Comparison of ENCODE assay signal across 8 mouse cellular contexts in genomic region chr2:29620301-29620827, GRCm38 (mm10). TPM values are rescaled to one million over a fixed set of nuclear protein-coding genes. Genes with fewer than 3 reads are reported as not detected.
DNase-seq lines count a peak whose midpoint lies in the region; ATAC-seq and TF ChIP-seq lines count a peak whose summit lies in the region.

No protein-coding gene starts in this region.

- TF ChIP-seq RAD21 in MEL (IDR thresholded peaks at IDR 0.05; ENCODE audit: low read depth, low read length): no peak

- peak overlapping the region; percentile 85 for H3K4me2 ChIP-seq in kidney, embryonic 15.5 days
- H3K4me2 ChIP-seq in embryonic facial prominence, embryonic 14.5 days (ENCODE audit: low read depth, low read length): peak overlapping the region; percentile 57
- peak overlapping the region; percentile 89 for H3K4me2 ChIP-seq in intestine, embryonic 16.5 days (ENCODE audit: low read depth, low read length)
- peak overlapping the region; percentile 81 for H3K4me2 ChIP-seq in neural tube, embryonic 12.5 days (replicated peaks)

- peaks cover 40% of the 10 kb centered on the region for H3K4me1 ChIP-seq in kidney, embryonic 15.5 days
- H3K4me1 ChIP-seq in MEL (ENCODE audit: control insufficient read depth in 1 of 2, insufficient read depth in 2 of 2, low read length in 2 of 2): peaks cover 3 to 38% of the 10 kb centered on the region in 2 experiments
- H3K4me1 ChIP-seq in embryonic facial prominence, embryonic 14.5 days (ENCODE audit: control insufficient read depth, insufficient read depth, low read length): peaks cover 8% of the 10 kb centered on the region
- H3K4me1 ChIP-seq in intestine, embryonic 16.5 days (ENCODE audit: control insufficient read depth, insufficient read depth, low read length): peaks cover 46% of the 10 kb centered on the region
- peaks cover 20% of the 10 kb centered on the region for H3K4me1 ChIP-seq in neural tube, embryonic 12.5 days

- H3K36me3 ChIP-seq in kidney, embryonic 15.5 days: no peaks in the 10 kb centered on the region
- H3K36me3 ChIP-seq in MEL (ENCODE audit: control insufficient read depth in 1 of 2, insufficient read depth in 2 of 2, low read length in 2 of 2): peaks cover 0 to 30% of the 10 kb centered on the region in 2 experiments; a peak in 2 of 4 replicates
- no peaks in the 10 kb centered on the region for H3K36me3 ChIP-seq in embryonic facial prominence, embryonic 14.5 days (ENCODE audit: control insufficient read depth, insufficient read depth, low read length)
- no peaks in the 10 kb centered on the region for H3K36me3 ChIP-seq in intestine, embryonic 16.5 days (ENCODE audit: control insufficient read depth, insufficient read depth, low read length)
- H3K36me3 ChIP-seq in neural tube, embryonic 12.5 days: peaks cover 4% of the 10 kb centered on the region; the same call in 1 of the 2 replicates

- peaks cover 54% of the 10 kb centered on the region for H3K79me2 ChIP-seq in MEL (ENCODE audit: control insufficient read depth, insufficient read depth, low read length, poor library complexity)

- no peak for TF ChIP-seq EP300 in MEL (IDR thresholded peaks at IDR 0.05; ENCODE audit: low read depth in 1 of 2, low read length in 2 of 2)

- H3K4me3 ChIP-seq in kidney, embryonic 15.5 days (replicated peaks): peak overlapping the region; percentile 83
- peak overlapping the region; percentile 65 to 97 for H3K4me3 ChIP-seq in MEL (ENCODE audit: control insufficient read depth in 1 of 2, insufficient read depth in 1 of 2, low read depth in 2 of 2, low read length in 2 of 2)
- peak overlapping the region; percentile 82 for H3K4me3 ChIP-seq in embryonic facial prominence, embryonic 14.5 days (ENCODE audit: low read depth, low read length)
- H3K4me3 ChIP-seq in intestine, embryonic 16.5 days (ENCODE audit: low read length): peak overlapping the region; percentile 93
- peak overlapping the region; percentile 82 for H3K4me3 ChIP-seq in neural tube, embryonic 12.5 days

- TF ChIP-seq CTCF in MEL (IDR thresholded peaks at IDR 0.05 in 2 of 3, conservative IDR thresholded peaks at IDR 0.05 in 1 of 3; ENCODE audit: control insufficient read depth in 1 of 3, insufficient read depth in 1 of 3, low read depth in 2 of 3, low read length in 3 of 3, poor library complexity in 1 of 3, severe bottlenecking in 1 of 3): no peak

- H3K27me3 ChIP-seq in kidney, embryonic 15.5 days: no peaks in the 10 kb centered on the region
- H3K27me3 ChIP-seq in MEL (ENCODE audit: control insufficient read depth in 1 of 2, insufficient read depth in 2 of 2, low read length in 2 of 2): no peaks in the 10 kb centered on the region
- no peaks in the 10 kb centered on the region for H3K27me3 ChIP-seq in embryonic facial prominence, embryonic 14.5 days (replicated peaks; ENCODE audit: control insufficient read depth, insufficient read depth, low read length)
- H3K27me3 ChIP-seq in intestine, embryonic 16.5 days (replicated peaks; ENCODE audit: control insufficient read depth, insufficient read depth, low read length): no peaks in the 10 kb centered on the region
- no peaks in the 10 kb centered on the region for H3K27me3 ChIP-seq in neural tube, embryonic 12.5 days (replicated peaks)

- no peak for ATAC-seq in kidney, embryonic 15.5 days (replicated peaks; ENCODE audit: low FRiP score)
- peak; percentile 20; the same call in 1 of the 2 replicates for ATAC-seq in embryonic facial prominence, embryonic 14.5 days (ENCODE audit: low read depth)
- peak; percentile 43 for ATAC-seq in intestine, embryonic 16.5 days
- ATAC-seq in neural tube, embryonic 12.5 days (ENCODE audit: low FRiP score, low read depth): no peak
- ATAC-seq in megakaryocyte-erythroid progenitor cell, adult 5-6 weeks (replicated peaks; ENCODE audit: low FRiP score, low TSS enrichment, poor library complexity, severe bottlenecking): no peak; the same call in 1 of the 2 replicates

- peak overlapping the region; percentile 88 for H3K9ac ChIP-seq in kidney, embryonic 15.5 days
- H3K9ac ChIP-seq in MEL (ENCODE audit: control insufficient read depth, low read depth, low read length, poor library complexity, severe bottlenecking): peak overlapping the region; percentile 80
- H3K9ac ChIP-seq in embryonic facial prominence, embryonic 14.5 days (ENCODE audit: low read depth, low read length): peak overlapping the region; percentile 96
- H3K9ac ChIP-seq in intestine, embryonic 16.5 days (ENCODE audit: low read depth, low read length): peak overlapping the region; percentile 90
- peak overlapping the region; percentile 91 for H3K9ac ChIP-seq in neural tube, embryonic 12.5 days

- under 1% methylated on average over 15 of the region's 15 CpGs for WGBS in kidney, embryonic 15.5 days
- WGBS in embryonic facial prominence, embryonic 14.5 days: under 1% methylated on average over 15 of the region's 15 CpGs
- under 1% methylated on average over 15 of the region's 15 CpGs for WGBS in intestine, embryonic 16.5 days
- under 1% methylated on average over 15 of the region's 15 CpGs for WGBS in neural tube, embryonic 12.5 days

- DNase-seq in kidney, adult 8-10 months: no peak
- DNase-seq in MEL (ENCODE audit: low read depth, low spot score): peak; percentile 62
- peak; percentile 61 for DNase-seq in embryonic facial prominence, embryonic 14.5 days (ENCODE audit: low spot score)
- no peak for DNase-seq in cerebellum, postnatal 4 days (ENCODE audit: low spot score in 2 of 2)

- H3K27ac ChIP-seq in kidney, embryonic 15.5 days: peak overlapping the region; percentile 88
- H3K27ac ChIP-seq in MEL (ENCODE audit: control insufficient read depth, low read depth, low read length): no peak overlapping the region
- peak overlapping the region; percentile 90 for H3K27ac ChIP-seq in embryonic facial prominence, embryonic 14.5 days (replicated peaks; ENCODE audit: low read depth, low read length)
- peak overlapping the region; percentile 79 for H3K27ac ChIP-seq in intestine, embryonic 16.5 days (ENCODE audit: low read length)
- H3K27ac ChIP-seq in neural tube, embryonic 12.5 days: peak overlapping the region; percentile 82

- H3K9me3 ChIP-seq in kidney, embryonic 15.5 days (replicated peaks): no peaks in the 10 kb centered on the region
- no peaks in the 10 kb centered on the region for H3K9me3 ChIP-seq in MEL (replicated peaks; ENCODE audit: insufficient read depth, low read length)
- H3K9me3 ChIP-seq in embryonic facial prominence, embryonic 14.5 days (ENCODE audit: control insufficient read depth, low read length): no peaks in the 10 kb centered on the region
- H3K9me3 ChIP-seq in intestine, embryonic 16.5 days (ENCODE audit: control insufficient read depth, low read length): no peaks in the 10 kb centered on the region
- H3K9me3 ChIP-seq in neural tube, embryonic 12.5 days: no peaks in the 10 kb centered on the region

- TF ChIP-seq POLR2A in MEL (IDR thresholded peaks at IDR 0.05; ENCODE audit: control insufficient read depth in 1 of 2, insufficient read depth in 1 of 2, low read depth in 1 of 2, low read length in 2 of 2, poor library complexity in 1 of 2): no peak

TF ChIP-seq in MEL, 35 proteins besides CTCF, POLR2A, EP300 and RAD21:
- TF ChIP-seq TAL1 (IDR thresholded peaks at IDR 0.05; ENCODE audit: low read length) (no peak), GABPA (IDR thresholded peaks at IDR 0.05; ENCODE audit: low read depth, low read length) (no peak), POLR2AphosphoS5 (IDR thresholded peaks at IDR 0.05; ENCODE audit: borderline replicate concordance, low read depth, low read length) (no peak), CHD1 (IDR thresholded peaks at IDR 0.05; ENCODE audit: low read depth, low read length) (no peak), SIN3A (IDR thresholded peaks at IDR 0.05; ENCODE audit: low read length) (no peak), MAZ (IDR thresholded peaks at IDR 0.05; ENCODE audit: low read depth, low read length) (no peak), HCFC1 (IDR thresholded peaks at IDR 0.05; ENCODE audit: low read depth, low read length) (no peak), USF2 (IDR thresholded peaks at IDR 0.05; ENCODE audit: borderline replicate concordance in 1 of 2, insufficient read depth in 1 of 2, low read depth in 1 of 2, low read length in 2 of 2) (no peak)

RNA-seq across cellular contexts. Expression of gene Rapgef1, which starts 0.8 kb away (rescaled TPM):
- polyA plus RNA-seq in kidney, embryonic 15.5 days (2015; fragmentation: Nextera tagmentation; extraction: Ambion mirVana): 12.4 and 13.8 TPM in 2 replicates
- total RNA-seq in MEL (2012; rRNA removed): 69.7 and 77.0 TPM in 2 replicates
- polyA plus RNA-seq in MEL (2012; ENCODE audit: insufficient read depth in 1 of 2, insufficient read length in 2 of 2, low read depth in 1 of 2, low replicate concordance in 2 of 2, missing spikeins in 1 of 2): 10 to 100 TPM; 57.2 to 88.3 TPM
- polyA plus RNA-seq in embryonic facial prominence, embryonic 14.5 days (2014; fragmentation: Nextera tagmentation; extraction: Ambion mirVana): 19.0 and 22.4 TPM in 2 replicates
- 7.9 and 8.1 TPM in 2 replicates for polyA plus RNA-seq in intestine, embryonic 16.5 days (2015; fragmentation: Nextera tagmentation; extraction: Ambion mirVana)
- polyA plus RNA-seq in neural tube, embryonic 12.5 days (2016; fragmentation: Nextera tagmentation; extraction: Ambion mirVana): 23.4 and 26.3 TPM in 2 replicates
- total RNA-seq in megakaryocyte-erythroid progenitor cell, adult 5-6 weeks (2014; fragmentation: Nextera tagmentation): 52.4 and 58.0 TPM in 2 replicates
- 30.6 and 41.4 TPM in 2 replicates for total RNA-seq in megakaryocyte-erythroid progenitor cell, adult 5-6 weeks (2017)

Comparison
In these comparisons a context has a peak if more than half of its experiments do, and no peak if none do; other contexts are left out.
1. ATAC-seq: peak in embryonic facial prominence, embryonic 14.5 days (single experiment) and intestine, embryonic 16.5 days (single experiment); none in kidney, embryonic 15.5 days (single experiment), neural tube, embryonic 12.5 days (single experiment) and megakaryocyte-erythroid progenitor cell, adult 5-6 weeks (single experiment).
2. DNase-seq: peak in MEL (single experiment) and embryonic facial prominence, embryonic 14.5 days (single experiment); none in kidney, adult 8-10 months (0 of 2) and cerebellum, postnatal 4 days (0 of 2).
3. Peak in every context shown above with its lines, with median percentiles within 50 percentile points of each other: H3K4me2 ChIP-seq, H3K4me3 ChIP-seq and H3K9ac ChIP-seq.